Mouse (Mus musculus) liver, embryonic 11.5 days (tissue): ENCODE measurements around the gene 2310057J18Rik. TPM values are rescaled to one million over a fixed set of nuclear protein-coding genes. Genes with fewer than 3 reads are reported as not detected.

Experiments
- polyA plus RNA-seq: library from polyadenylated mRNA; unstranded; fragments of >200 nt; fragmentation: Nextera tagmentation; extraction: Ambion mirVana; gene quantifications from 2 replicates; pipeline ENCODE4 v1.2.1, GENCODE M21; 2014

2310057J18Rik gene
- polyA plus RNA-seq, 1 experiment from 2014 or later = not detected

Other genes with a start within 250 kb of the 2310057J18Rik start
- gene Soga3, start 157.5 kb upstream of the 2310057J18Rik start, polyA plus RNA-seq = 0.64 and 0.90 TPM in 2 replicates
- not detected in 2 replicates for gene Gm49353, start 212.7 kb upstream of the 2310057J18Rik start, polyA plus RNA-seq
- 0.06 and 0.07 TPM in 2 replicates for gene 9330159F19Rik, start 225.3 kb upstream of the 2310057J18Rik start, polyA plus RNA-seq